Mouse (Mus musculus) kidney, embryonic 15.5 days (tissue): Measurements from ENCODE around the gene Sh2d1b2. TPM values are rescaled to one million over a fixed set of nuclear protein-coding genes. Genes with fewer than 3 reads are reported as not detected.
"Not testable (repeated sequence)": the region's sequence is repeated elsewhere in the genome, so short reads cannot be mapped to it uniquely, and the experiment has no call there.

Source experiments
- ATAC-seq: fragments of 200-750 bp; cut with Nextera tagmentation; replicated peaks from 2 replicates; pipeline ENCODE4 v1.8.0; 2017; ENCODE audit warnings: moderate TSS enrichment; ENCODE audit not compliant: low FRiP score
- H3K27ac ChIP-seq: fragments of 300-500 bp; sonication (generic); 2 replicates; pipeline ENCODE4 v1.5.1; 2015; ENCODE audit warnings: mild to moderate bottlenecking, inconsistent platforms
- H3K27me3 ChIP-seq: fragments of 300-500 bp; sonication (generic); 2 replicates; pipeline ENCODE4 v1.6.1; 2015; ENCODE audit warnings: inconsistent platforms
- H3K36me3 ChIP-seq: fragments of 300-500 bp; sonication (generic); 2 replicates; pipeline ENCODE4 v1.6.1; 2015; ENCODE audit warnings: inconsistent platforms
- H3K4me1 ChIP-seq: fragments of 300-500 bp; sonication (generic); 2 replicates; pipeline ENCODE4 v1.6.1; 2015; ENCODE audit warnings: inconsistent platforms
- H3K4me2 ChIP-seq: fragments of 300-500 bp; sonication (generic); 2 replicates; pipeline ENCODE4 v1.6.1; 2015; ENCODE audit warnings: moderate library complexity, mild to moderate bottlenecking, inconsistent platforms
- H3K4me3 ChIP-seq: fragments of 300-500 bp; sonication (generic); replicated peaks from 2 replicates; pipeline ENCODE4 v1.5.1; 2015; ENCODE audit warnings: mild to moderate bottlenecking, inconsistent platforms
- H3K9ac ChIP-seq: fragments of 300-500 bp; sonication (generic); 2 replicates; pipeline ENCODE4 v1.6.1; 2015; ENCODE audit warnings: mild to moderate bottlenecking, inconsistent platforms
- H3K9me3 ChIP-seq: fragments of 300-500 bp; sonication (generic); replicated peaks from 2 replicates; pipeline ENCODE4 v1.6.1; 2016; ENCODE audit warnings: inconsistent platforms
- WGBS: fragments of 180-500 bp; shearing (Covaris S2); methylation state at CpG from one replicate; pipeline ENCODE4 v1.1.7; 2015; ENCODE audit warnings: mixed read lengths; 5-methylcytosine and 5-hydroxymethylcytosine counted together
- polyA plus RNA-seq: library from polyadenylated mRNA; unstranded; fragments of >200 nt; fragmentation: Nextera tagmentation; extraction: Ambion mirVana; gene quantifications from 2 replicates; pipeline ENCODE4 v1.2.1, GENCODE M21; 2015

Gene Sh2d1b2
- polyA plus RNA-seq: not detected in 2 replicates

DNA sequence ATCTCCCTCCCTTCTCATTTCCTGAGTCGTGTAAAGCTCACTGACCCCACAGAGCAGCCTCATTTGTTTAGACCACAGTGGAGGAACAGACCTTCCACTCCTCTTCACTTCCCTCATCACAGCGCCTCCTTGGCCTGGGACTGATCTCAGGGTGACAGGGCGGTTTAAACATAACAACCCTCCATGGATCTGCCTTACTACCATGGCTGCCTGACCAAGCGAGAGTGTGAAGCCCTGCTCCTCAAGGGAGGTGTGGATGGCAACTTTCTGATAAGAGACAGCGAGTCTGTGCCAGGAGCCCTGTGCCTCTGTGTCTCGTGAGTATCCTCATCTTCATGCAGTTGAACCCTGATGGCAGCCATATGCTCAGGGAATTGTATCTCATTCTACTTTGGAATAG, at the start of gene Sh2d1b2:
TSS of gene Sh2d1b2 (plus strand) at position 62 of the 400 bp plus-strand sequence.
- not testable (repeated sequence) for H3K4me1 ChIP-seq, H3K9ac ChIP-seq, H3K4me2 ChIP-seq, H3K4me3 ChIP-seq, H3K27ac ChIP-seq, H3K9me3 ChIP-seq, H3K27me3 ChIP-seq, ATAC-seq, H3K36me3 ChIP-seq
- WGBS: 63% methylated on average over 6 of the region's 6 CpGs

DNA sequence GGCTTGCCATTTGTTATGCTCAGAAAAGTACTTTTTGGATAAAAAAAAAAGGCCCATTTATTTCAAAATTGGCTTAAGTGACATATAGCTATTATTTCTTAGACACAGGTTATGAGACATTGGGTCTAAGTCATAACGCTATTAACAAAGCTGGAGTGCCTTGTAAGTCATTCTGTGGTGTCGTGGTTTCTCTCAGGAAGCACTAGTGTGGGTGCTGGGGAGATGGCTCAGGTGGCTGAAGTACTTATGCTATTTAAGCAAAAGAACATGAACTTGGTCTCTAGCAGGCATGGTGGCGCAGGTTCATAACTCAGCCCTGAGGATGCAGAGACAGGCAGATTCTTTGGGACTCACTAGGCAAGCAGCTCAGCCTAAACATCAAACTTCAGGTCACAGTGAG, 47.4 kb upstream of the Sh2d1b2 start:
- no peak for ATAC-seq
- 89% methylated on average over 3 of the region's 3 CpGs for WGBS
- no peak overlapping the region for H3K27ac ChIP-seq
- peaks cover 3% of the 10 kb centered on the region; the same call in 1 of the 2 replicates for H3K4me1 ChIP-seq
- H3K9me3 ChIP-seq: no peaks in the 10 kb centered on the region
- no peak overlapping the region for H3K4me3 ChIP-seq
- no peaks in the 10 kb centered on the region for H3K27me3 ChIP-seq
- H3K4me2 ChIP-seq: no peak overlapping the region
- no peaks in the 10 kb centered on the region for H3K36me3 ChIP-seq
- H3K9ac ChIP-seq: no peak overlapping the region

DNA sequence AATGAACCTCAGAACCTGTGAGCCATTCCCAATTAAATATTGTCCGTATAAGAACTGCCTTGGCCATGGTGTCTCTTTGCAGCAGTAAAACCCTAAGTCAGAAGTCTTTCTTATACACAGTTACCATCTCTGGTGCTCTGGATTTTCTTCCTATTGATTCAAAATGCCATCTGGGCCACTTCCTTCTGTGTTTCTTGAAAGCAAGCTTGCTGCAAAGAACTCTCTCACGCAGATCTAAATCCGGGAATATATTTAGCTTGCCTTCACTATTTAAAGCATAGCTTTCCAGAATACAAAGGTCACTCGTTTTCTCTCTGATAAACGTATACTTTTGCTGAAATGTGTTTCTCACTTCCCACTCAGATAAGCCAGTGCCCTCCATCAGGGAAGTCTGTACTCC, 46.0 kb upstream of the Sh2d1b2 start:
- Histone ChIP-seq H3K27me3 (no peaks in the 10 kb centered on the region), H3K36me3 (no peaks in the 10 kb centered on the region), H3K9ac (no peak overlapping the region), H3K4me3 (no peak overlapping the region), H3K27ac (no peak overlapping the region), H3K4me1 (peaks cover 3% of the 10 kb centered on the region; the same call in 1 of the 2 replicates), H3K4me2 (no peak overlapping the region), H3K9me3 (no peaks in the 10 kb centered on the region)
- WGBS: 76% methylated on average over 5 of the region's 5 CpGs
- ATAC-seq: no peak

DNA sequence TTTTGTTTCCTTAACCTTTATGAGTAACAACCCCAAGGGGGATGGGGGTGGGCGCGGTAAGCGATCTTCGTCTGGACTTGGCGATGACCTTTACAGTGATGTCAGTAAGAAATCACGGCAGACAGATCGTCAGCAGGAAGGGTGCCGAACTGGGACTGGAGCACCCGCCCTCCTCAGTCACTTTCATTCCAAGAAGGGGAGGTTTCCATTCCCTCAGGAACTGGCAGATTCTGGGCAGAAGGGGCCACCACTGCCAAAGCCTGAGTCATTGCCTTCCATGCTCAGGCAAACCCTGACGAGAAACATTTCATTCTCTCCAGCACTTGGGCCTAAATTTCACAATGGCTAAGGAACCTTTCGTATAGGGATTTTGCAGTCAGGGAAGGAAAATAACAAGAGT, 43.9 kb upstream of the Sh2d1b2 start:
- ATAC-seq: no peak
- H3K27me3 ChIP-seq: no peaks in the 10 kb centered on the region
- H3K9me3 ChIP-seq: no peaks in the 10 kb centered on the region
- no peak overlapping the region for H3K9ac ChIP-seq
- no peak overlapping the region for H3K4me2 ChIP-seq
- no peak overlapping the region for H3K27ac ChIP-seq
- peaks cover 13% of the 10 kb centered on the region for H3K36me3 ChIP-seq
- peaks cover 3% of the 10 kb centered on the region; the same call in 1 of the 2 replicates for H3K4me1 ChIP-seq
- 50% methylated on average over 11 of the region's 11 CpGs for WGBS
- no peak overlapping the region for H3K4me3 ChIP-seq

DNA sequence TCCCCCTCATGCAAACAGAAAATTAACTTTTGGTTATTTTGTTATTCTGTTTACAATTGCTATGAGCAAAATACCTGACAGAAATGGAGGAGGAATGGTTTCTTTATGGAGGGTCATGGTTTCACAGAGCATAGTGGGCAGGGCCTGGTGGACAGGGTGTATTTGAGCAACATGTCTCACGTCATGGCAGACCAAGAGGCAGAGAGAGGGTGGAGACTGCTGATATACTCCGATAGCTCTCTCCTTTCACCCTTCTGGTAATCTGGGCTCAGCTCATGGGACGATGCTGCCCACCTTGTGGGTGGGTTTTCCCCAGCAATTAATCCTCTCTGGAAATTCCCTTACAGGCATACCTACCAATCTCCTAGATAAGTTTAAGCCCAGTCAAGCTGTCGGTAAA, 42.3 kb upstream of the Sh2d1b2 start:
- Histone ChIP-seq H3K9ac (no peak overlapping the region), H3K36me3 (peaks cover 29% of the 10 kb centered on the region), H3K9me3 (no peaks in the 10 kb centered on the region), H3K4me3 (no peak overlapping the region), H3K4me1 (peaks cover 3% of the 10 kb centered on the region; the same call in 1 of the 2 replicates), H3K27me3 (no peaks in the 10 kb centered on the region), H3K27ac (no peak overlapping the region), H3K4me2 (no peak overlapping the region)
- ATAC-seq: no peak
- 68% methylated on average over 4 of the region's 4 CpGs for WGBS

DNA sequence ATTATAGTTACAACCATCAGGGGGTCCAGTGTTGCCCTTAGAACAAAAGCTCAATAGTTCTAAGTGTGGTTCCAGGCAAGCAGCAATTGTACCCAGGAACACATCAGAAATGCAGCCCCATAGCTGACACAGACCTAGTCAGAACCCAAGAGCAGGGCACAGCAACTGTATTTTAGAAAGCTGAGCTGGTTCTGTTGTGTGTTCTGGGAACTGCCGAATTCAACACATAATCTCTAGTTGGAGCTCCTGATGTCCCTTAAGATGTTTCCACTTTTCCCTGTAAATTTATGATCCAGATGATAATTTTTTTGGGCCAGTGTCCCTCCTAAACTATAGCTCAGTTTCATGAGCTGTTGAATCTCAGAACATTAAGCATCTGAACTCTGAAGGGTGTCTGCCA, 40.6 kb upstream of the Sh2d1b2 start:
- peaks cover 45% of the 10 kb centered on the region for H3K36me3 ChIP-seq
- 91% methylated on average over 1 of the region's 1 CpGs for WGBS

DNA sequence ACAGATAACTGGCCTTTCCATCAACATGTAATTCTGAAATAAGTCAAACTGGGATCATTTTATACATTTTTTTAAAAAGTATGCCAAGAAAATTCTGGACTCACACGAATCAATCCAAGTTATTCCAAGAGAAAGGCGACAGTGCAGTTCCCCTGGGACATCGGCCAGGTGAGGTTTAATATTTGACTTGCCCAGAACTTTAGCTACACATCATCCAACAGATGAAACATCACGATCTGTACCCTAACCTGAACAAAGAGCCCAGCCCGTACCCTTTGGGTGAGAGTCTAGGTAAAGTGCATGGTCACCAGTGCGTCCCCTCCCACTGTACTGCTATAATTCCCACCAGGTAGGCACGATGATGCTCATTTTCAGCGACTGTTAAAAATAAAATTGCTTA, 36.3 kb upstream of the Sh2d1b2 start:
- peaks cover 84% of the 10 kb centered on the region for H3K36me3 ChIP-seq
- no peaks in the 10 kb centered on the region for H3K27me3 ChIP-seq
- H3K4me1 ChIP-seq: no peaks in the 10 kb centered on the region
- 94% methylated on average over 8 of the region's 8 CpGs for WGBS
- H3K9me3 ChIP-seq: no peaks in the 10 kb centered on the region
- no peak overlapping the region for H3K4me2 ChIP-seq
- no peak overlapping the region for H3K9ac ChIP-seq
- no peak overlapping the region for H3K27ac ChIP-seq
- ATAC-seq: no peak
- no peak overlapping the region for H3K4me3 ChIP-seq

More for the DNA sequence above, 40.6 kb upstream of the Sh2d1b2 start:
- Histone ChIP-seq H3K27me3 (no peaks in the 10 kb centered on the region), H3K4me3 (no peak overlapping the region), H3K9me3 (no peaks in the 10 kb centered on the region), H3K4me2 (no peak overlapping the region), H3K9ac (no peak overlapping the region), H3K27ac (no peak overlapping the region), H3K4me1 (peaks cover 3% of the 10 kb centered on the region; the same call in 1 of the 2 replicates)
- ATAC-seq: no peak

DNA sequence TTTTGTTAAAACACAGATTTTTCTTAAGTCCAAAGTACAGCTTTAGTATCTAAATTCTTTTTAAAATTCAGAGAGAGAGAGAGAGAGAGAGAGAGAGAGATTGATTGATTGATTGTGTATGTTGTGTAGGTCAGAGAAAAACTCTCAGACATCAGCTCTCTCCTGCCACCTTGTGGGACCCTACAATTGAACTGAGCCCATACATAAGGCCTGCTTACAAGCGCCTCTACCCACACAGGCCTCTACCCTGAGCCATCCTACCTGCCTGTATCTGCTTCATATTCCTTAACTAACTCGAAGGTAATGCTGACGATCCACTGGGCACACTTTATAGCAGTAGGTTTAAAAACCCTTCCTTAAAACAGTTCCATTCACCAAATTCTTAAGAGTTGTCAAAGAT, 32.2 kb upstream of the Sh2d1b2 start:
- 85% methylated on average over 3 of the region's 3 CpGs for WGBS
- Histone ChIP-seq H3K4me1 (no peaks in the 10 kb centered on the region), H3K4me2 (no peak overlapping the region), H3K27ac (no peak overlapping the region), H3K9ac (no peak overlapping the region), H3K27me3 (no peaks in the 10 kb centered on the region), H3K4me3 (no peak overlapping the region), H3K36me3 (peaks cover 88% of the 10 kb centered on the region), H3K9me3 (no peaks in the 10 kb centered on the region)
- no peak for ATAC-seq

DNA sequence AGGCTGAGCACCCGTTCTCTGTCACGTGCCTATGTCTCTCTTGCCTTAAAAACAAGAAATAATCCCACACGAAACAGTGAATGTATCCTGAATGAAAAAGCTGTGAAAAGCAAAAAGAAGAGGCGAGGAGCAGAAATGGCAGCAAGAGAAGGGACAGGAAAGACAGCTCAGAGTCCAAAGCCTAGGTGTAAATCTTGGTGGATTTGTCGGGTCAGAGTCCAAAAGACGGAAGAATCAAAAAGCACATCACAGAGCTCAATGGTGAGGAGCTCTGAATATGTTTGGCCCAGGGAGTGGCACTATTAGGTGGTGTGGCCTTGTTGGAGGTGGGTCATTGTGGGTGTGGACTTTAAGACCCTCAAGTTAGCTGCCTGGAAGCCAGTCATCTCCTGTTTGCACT, 26.2 kb upstream of the Sh2d1b2 start:
- ATAC-seq: no peak
- no peak overlapping the region for H3K4me2 ChIP-seq
- peaks cover 86% of the 10 kb centered on the region for H3K36me3 ChIP-seq
- no peak overlapping the region for H3K4me3 ChIP-seq
- H3K27me3 ChIP-seq: no peaks in the 10 kb centered on the region
- no peak overlapping the region for H3K27ac ChIP-seq
- H3K9ac ChIP-seq: no peak overlapping the region
- no peaks in the 10 kb centered on the region for H3K4me1 ChIP-seq
- H3K9me3 ChIP-seq: no peaks in the 10 kb centered on the region
- WGBS: 95% methylated on average over 6 of the region's 6 CpGs

DNA sequence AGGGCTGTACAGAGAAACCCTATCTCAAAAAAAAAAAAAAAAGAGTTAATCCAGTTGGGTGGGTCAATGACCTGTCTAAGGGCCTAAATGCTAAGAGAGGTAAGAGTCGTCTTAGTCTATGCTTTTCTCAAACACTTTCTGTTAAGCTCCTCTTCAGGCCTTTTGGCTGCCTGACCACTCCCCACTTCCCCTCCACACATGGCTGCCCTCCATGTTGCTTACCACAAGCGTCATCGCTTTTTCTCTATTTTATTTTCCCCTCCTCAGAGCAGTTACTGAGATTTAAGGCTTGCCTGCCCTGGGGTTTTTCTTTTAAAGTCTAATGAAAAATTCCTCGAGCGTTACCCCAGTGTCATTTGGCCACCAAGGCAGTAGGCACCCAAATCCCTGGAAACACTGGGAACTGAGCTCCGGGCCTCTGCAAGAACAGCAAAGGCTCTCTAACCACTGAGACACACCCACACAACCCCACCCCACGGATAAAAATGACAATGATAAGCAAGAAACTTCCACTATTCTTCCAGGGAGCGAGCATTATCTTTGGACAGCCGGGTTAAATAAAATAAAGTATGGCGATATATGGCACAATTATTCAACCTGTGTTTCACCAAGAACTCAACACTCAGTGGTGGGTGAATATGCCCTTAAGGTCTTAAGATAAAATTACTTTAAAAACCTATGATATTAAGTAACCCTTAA, 19.2 kb upstream of the Sh2d1b2 start:
- H3K36me3 ChIP-seq: peaks cover 33% of the 10 kb centered on the region
- no peak overlapping the region for H3K27ac ChIP-seq
- H3K9me3 ChIP-seq: no peaks in the 10 kb centered on the region
- no peak overlapping the region for H3K9ac ChIP-seq
- no peak for ATAC-seq
- H3K27me3 ChIP-seq: 0 out of 2 replicates have a peak, but pooled peaks cover 4% of the 10 kb centered on the region
- H3K4me1 ChIP-seq: peaks cover 9% of the 10 kb centered on the region
- no peak overlapping the region; the same call in 1 of the 2 replicates for H3K4me3 ChIP-seq
- no peak overlapping the region for H3K4me2 ChIP-seq
- 80% methylated on average over 10 of the region's 10 CpGs for WGBS

DNA sequence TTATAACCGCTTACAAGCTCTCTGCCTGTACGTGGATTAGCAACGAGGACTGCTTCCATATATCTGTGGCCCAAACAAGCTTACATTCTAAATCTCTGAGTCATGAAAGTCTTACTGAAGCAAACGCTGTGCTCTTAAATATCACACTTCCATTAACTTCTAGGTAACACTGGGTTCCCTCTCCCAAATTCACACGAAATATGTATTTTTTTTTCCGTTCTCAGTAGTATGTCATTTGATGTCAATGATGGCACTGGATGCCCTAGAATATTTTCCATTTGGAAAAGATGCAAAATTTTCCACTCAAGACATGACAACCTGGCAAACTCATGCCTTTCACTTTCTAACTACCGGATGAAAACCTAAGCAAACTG, 18.2 kb upstream of the Sh2d1b2 start:
- no peak for ATAC-seq
- H3K27ac ChIP-seq: peak overlapping the region; percentile 86; the same call in 1 of the 2 replicates

DNA sequence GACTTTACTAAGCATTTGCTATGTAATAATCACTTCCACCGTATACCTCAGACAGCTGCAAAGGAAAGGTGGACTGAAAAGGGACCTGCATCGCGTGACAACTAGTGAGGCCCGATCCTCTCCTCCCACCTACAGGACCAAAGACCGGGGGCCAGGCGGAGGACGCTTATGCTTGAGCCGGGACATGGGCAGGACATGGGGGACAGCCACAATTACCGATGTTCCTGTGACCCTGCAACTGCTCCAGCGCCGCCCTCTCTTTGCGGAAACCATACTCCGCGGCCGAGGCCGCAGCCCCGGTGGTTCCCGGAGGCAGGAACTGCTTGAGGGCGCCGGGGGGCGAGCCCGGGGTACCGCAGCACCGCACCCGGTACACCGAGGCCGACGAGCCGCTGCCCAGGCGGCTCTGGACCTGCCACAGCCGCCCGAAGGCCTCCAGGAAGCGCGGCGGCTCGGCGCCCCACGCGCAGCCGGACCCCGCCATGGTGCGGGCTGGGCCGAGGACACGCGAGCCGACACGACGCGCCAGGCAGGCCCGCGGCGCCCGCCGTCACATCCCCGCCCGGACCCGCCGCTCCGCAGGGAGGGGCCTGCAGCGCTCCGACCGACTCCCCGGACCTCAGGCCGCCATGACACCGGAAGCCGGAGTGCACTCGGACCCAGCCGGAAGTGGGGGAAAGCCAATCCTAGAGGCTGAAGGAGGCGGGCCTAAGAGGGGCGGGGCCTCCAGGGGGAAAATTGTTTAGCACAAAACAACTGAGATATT, 17.6 kb upstream of the Sh2d1b2 start, which contains the start of gene Uhmk1:
TSS of gene Uhmk1 (minus strand) at position 641 of the 766 bp plus-strand sequence.
- peak; percentile 99 for ATAC-seq
- peak within 1 kb of the TSS; percentile 85 for H3K4me3 ChIP-seq
- H3K27ac ChIP-seq: peak within 1 kb of the TSS; percentile 86

More for the DNA sequence above, 18.2 kb upstream of the Sh2d1b2 start:
- H3K36me3 ChIP-seq: peaks cover 23% of the 10 kb centered on the region
- peak overlapping the region; percentile 86 for H3K9ac ChIP-seq
- H3K9me3 ChIP-seq: no peaks in the 10 kb centered on the region
- peaks cover 9% of the 10 kb centered on the region for H3K4me1 ChIP-seq
- 0 out of 2 replicates have a peak, but pooled peaks cover 4% of the 10 kb centered on the region for H3K27me3 ChIP-seq
- 33% methylated on average over 7 of the region's 7 CpGs for WGBS
- peak overlapping the region; percentile 66 for H3K4me2 ChIP-seq
- peak overlapping the region; percentile 85 for H3K4me3 ChIP-seq

More for the DNA sequence above, 17.6 kb upstream of the Sh2d1b2 start, which contains the start of gene Uhmk1:
- Histone ChIP-seq H3K9ac (peak within 1 kb of the TSS; percentile 86), H3K4me2 (peak within 1 kb of the TSS; percentile 66), H3K36me3 (peaks cover 20% of the 10 kb centered on the region), H3K27me3 (0 out of 2 replicates have a peak, but pooled peaks cover 4% of the 10 kb centered on the region), H3K9me3 (no peaks in the 10 kb centered on the region), H3K4me1 (peaks cover 9% of the 10 kb centered on the region)
- WGBS: under 1% methylated on average over 49 of the region's 70 CpGs
